ENCODE assay signal across 8 mouse cellular contexts in genomic region chr3:146107116-146107849, GRCm38 (mm10). TPM values are rescaled to one million over a fixed set of nuclear protein-coding genes. Genes with fewer than 3 reads are reported as not detected.
DNase-seq lines count a peak whose midpoint lies in the region; ATAC-seq and TF ChIP-seq lines count a peak whose summit lies in the region.

No protein-coding gene starts in this region.

- peak; percentile 28 to 40 for DNase-seq in cerebellum, postnatal 10 days
- DNase-seq in cerebellum, adult 9-10 months = no peak
- DNase-seq in right cerebral cortex, postnatal 10 days (ENCODE audit: low spot score in 2 of 2) = peak; percentile 41 to 43
- DNase-seq in right cerebral cortex, postnatal 14 days = no peak
- peak; percentile 75 for DNase-seq in kidney, postnatal 0 days (ENCODE audit: low spot score)
- no peak for DNase-seq in cerebellum, adult 8-10 months

- ATAC-seq in kidney, postnatal 0 days (replicated peaks; ENCODE audit: low FRiP score, low read depth) = peak; percentile 82
- ATAC-seq in midbrain, embryonic 16.5 days = peak; percentile 79

- peak overlapping the region; percentile 63 for H3K4me3 ChIP-seq in embryonic fibroblast, embryonic 13.5 days (ENCODE audit: insufficient read depth, low read length)
- H3K4me3 ChIP-seq in kidney, postnatal 0 days (replicated peaks; ENCODE audit: low read depth, low read length) = peak overlapping the region; percentile 29
- peak overlapping the region; percentile 44 for H3K4me3 ChIP-seq in midbrain, embryonic 16.5 days (ENCODE audit: low read depth, low read length)

- peaks cover 12% of the 10 kb centered on the region for H3K4me1 ChIP-seq in embryonic fibroblast, embryonic 13.5 days (ENCODE audit: control insufficient read depth, insufficient read depth, low read length)
- H3K4me1 ChIP-seq in kidney, postnatal 0 days (replicated peaks; ENCODE audit: insufficient read depth, low read length) = no peaks in the 10 kb centered on the region
- H3K4me1 ChIP-seq in midbrain, embryonic 16.5 days (ENCODE audit: control insufficient read depth, insufficient read depth, low read length) = peaks cover 5% of the 10 kb centered on the region; the same call in 1 of the 2 replicates

- no peak for TF ChIP-seq CTCF in embryonic fibroblast, embryonic 13.5 days (IDR thresholded peaks at IDR 0.05; ENCODE audit: borderline replicate concordance, insufficient read depth, low read length)
- peak; percentile 62 for TF ChIP-seq CTCF in kidney, postnatal 0 days (IDR thresholded peaks at IDR 0.05; ENCODE audit: low read depth)

- peak overlapping the region; percentile 81 for H3K4me2 ChIP-seq in kidney, postnatal 0 days (ENCODE audit: low read length)
- H3K4me2 ChIP-seq in midbrain, embryonic 16.5 days (ENCODE audit: low read length) = peak overlapping the region; percentile 77

- no peak overlapping the region for H3K9ac ChIP-seq in kidney, postnatal 0 days (ENCODE audit: low read depth, low read length)
- peak overlapping the region; percentile 42 for H3K9ac ChIP-seq in midbrain, embryonic 16.5 days (ENCODE audit: low read depth, low read length)

- H3K27ac ChIP-seq in embryonic fibroblast, embryonic 13.5 days (ENCODE audit: insufficient read depth, low read length) = no peak overlapping the region
- H3K27ac ChIP-seq in kidney, postnatal 0 days = no peak overlapping the region
- H3K27ac ChIP-seq in midbrain, embryonic 16.5 days (ENCODE audit: low read length) = no peak overlapping the region

- no peaks in the 10 kb centered on the region for H3K27me3 ChIP-seq in kidney, postnatal 0 days (ENCODE audit: insufficient read depth, low read length)
- H3K27me3 ChIP-seq in midbrain, embryonic 16.5 days (ENCODE audit: control insufficient read depth, insufficient read depth, low read depth, low read length) = no peaks in the 10 kb centered on the region

- 4% methylated on average over 18 of the region's 18 CpGs for WGBS in kidney, postnatal 0 days
- WGBS in midbrain, embryonic 16.5 days = 3% methylated on average over 18 of the region's 18 CpGs

- TF ChIP-seq POLR2A in embryonic fibroblast, embryonic 13.5 days (IDR thresholded peaks at IDR 0.05; ENCODE audit: low read depth, low read length) = no peak

- no peaks in the 10 kb centered on the region for H3K9me3 ChIP-seq in kidney, postnatal 0 days (replicated peaks; ENCODE audit: low read length)
- H3K9me3 ChIP-seq in midbrain, embryonic 16.5 days (replicated peaks; ENCODE audit: control insufficient read depth, low read length, poor library complexity, severe bottlenecking) = no peaks in the 10 kb centered on the region

- H3K36me3 ChIP-seq in kidney, postnatal 0 days (ENCODE audit: insufficient read depth, low read length) = no peaks in the 10 kb centered on the region
- H3K36me3 ChIP-seq in midbrain, embryonic 16.5 days (ENCODE audit: control insufficient read depth, insufficient read depth, low read length) = no peaks in the 10 kb centered on the region

RNA-seq across cellular contexts. Expression of gene Wdr63, which starts 0.6 kb away (rescaled TPM):
- 1.1 and 1.4 TPM in 2 replicates for polyA plus RNA-seq in embryonic fibroblast, embryonic 13.5 days (2011; ENCODE audit: insufficient read length, low read depth, missing spikeins)
- 0.21 and 0.37 TPM in 2 replicates for polyA plus RNA-seq in kidney, postnatal 0 days (2015; fragmentation: Nextera tagmentation; extraction: Ambion mirVana)
- 1.1 and 2.1 TPM in 2 replicates for polyA plus RNA-seq in midbrain, embryonic 16.5 days (2015; fragmentation: Nextera tagmentation; extraction: Ambion mirVana)

RNA-seq across cellular contexts. Expression of gene Mcoln3, which starts 10.0 kb away (rescaled TPM):
- polyA plus RNA-seq in embryonic fibroblast, embryonic 13.5 days (2011; ENCODE audit: insufficient read length, low read depth, missing spikeins) = not detected in 2 replicates
- polyA plus RNA-seq in kidney, postnatal 0 days (2015; fragmentation: Nextera tagmentation; extraction: Ambion mirVana) = 34.7 and 40.4 TPM in 2 replicates
- polyA plus RNA-seq in midbrain, embryonic 16.5 days (2015; fragmentation: Nextera tagmentation; extraction: Ambion mirVana) = 0.31 and 0.35 TPM in 2 replicates

RNA-seq across cellular contexts. Expression of gene Mcoln2, which starts 42.4 kb away (rescaled TPM):
- polyA plus RNA-seq in embryonic fibroblast, embryonic 13.5 days (2011; ENCODE audit: insufficient read length, low read depth, missing spikeins) = 0.70 TPM in 1 of 2 replicates, not detected in the other
- 1.4 and 1.5 TPM in 2 replicates for polyA plus RNA-seq in kidney, postnatal 0 days (2015; fragmentation: Nextera tagmentation; extraction: Ambion mirVana)
- polyA plus RNA-seq in midbrain, embryonic 16.5 days (2015; fragmentation: Nextera tagmentation; extraction: Ambion mirVana) = 0.18 TPM in 1 of 2 replicates, not detected in the other

Comparison
In these comparisons a context has a peak if more than half of its experiments do, and no peak if none do; other contexts are left out.
1. DNase-seq: peak in cerebellum, postnatal 10 days (2 of 2), right cerebral cortex, postnatal 10 days (2 of 2) and kidney, postnatal 0 days (single experiment); none in cerebellum, adult 9-10 months (single experiment), right cerebral cortex, postnatal 14 days (single experiment) and cerebellum, adult 8-10 months (single experiment).
2. RNA of gene Mcoln3, which starts 10.0 kb away (polyA plus RNA-seq): 34.7 to 40.4 TPM in kidney, postnatal 0 days; 0.31 to 0.35 TPM in midbrain, embryonic 16.5 days and not detected in embryonic fibroblast, embryonic 13.5 days; every median in the first group is over 10 times any median in the second.
3. Peak in every context shown above with its lines, with median percentiles within 50 percentile points of each other: H3K4me3 ChIP-seq.